Mouse (Mus musculus) forebrain, embryonic 15.5 days (tissue): Measurements from ENCODE around the gene Dio1. TPM values are rescaled to one million over a fixed set of nuclear protein-coding genes. Genes with fewer than 3 reads are reported as not detected.

Experiments used
- ATAC-seq: fragments of 200-750 bp; cut with Nextera tagmentation; replicated peaks from 2 replicates; pipeline ENCODE4 v1.8.0; 2017; ENCODE audit warnings: mild to moderate bottlenecking, moderate TSS enrichment, moderate library complexity
- H3K27ac ChIP-seq: fragments of 300-500 bp; sonication (generic); replicated peaks from 2 replicates; pipeline ENCODE4 v1.5.1; 2015; ENCODE audit warnings: mild to moderate bottlenecking, inconsistent platforms
- H3K27me3 ChIP-seq: fragments of 300-500 bp; sonication (generic); 2 replicates; pipeline ENCODE4 v1.6.1; 2015; ENCODE audit warnings: inconsistent platforms
- H3K36me3 ChIP-seq: fragments of 300-500 bp; sonication (generic); 2 replicates; pipeline ENCODE4 v1.6.1; 2015; ENCODE audit warnings: mild to moderate bottlenecking, inconsistent platforms
- H3K4me1 ChIP-seq: fragments of 300-500 bp; sonication (generic); 2 replicates; pipeline ENCODE4 v1.6.1; 2015; ENCODE audit warnings: inconsistent platforms
- H3K4me2 ChIP-seq: fragments of 300-500 bp; sonication (generic); replicated peaks from 2 replicates; pipeline ENCODE4 v1.6.1; 2015; ENCODE audit warnings: mild to moderate bottlenecking, inconsistent platforms
- H3K4me3 ChIP-seq: fragments of 300-500 bp; sonication (generic); 2 replicates; pipeline ENCODE4 v1.5.1; 2015; ENCODE audit warnings: mild to moderate bottlenecking, inconsistent platforms
- H3K9ac ChIP-seq: fragments of 300-500 bp; sonication (generic); replicated peaks from 2 replicates; pipeline ENCODE4 v1.6.1; 2015; ENCODE audit warnings: mild to moderate bottlenecking, inconsistent platforms
- H3K9me3 ChIP-seq: fragments of 300-500 bp; sonication (generic); 2 replicates; pipeline ENCODE4 v1.6.1; 2016; ENCODE audit warnings: inconsistent platforms
- WGBS: fragments of 180-500 bp; shearing (Covaris S2); methylation state at CpG from one replicate; pipeline ENCODE4 v1.1.7; 2015; ENCODE audit warnings: mixed read lengths; 5-methylcytosine and 5-hydroxymethylcytosine counted together
- polyA plus RNA-seq: library from polyadenylated mRNA; unstranded; fragments of >200 nt; fragmentation: Nextera tagmentation; extraction: Ambion mirVana; gene quantifications from 2 replicates; pipeline ENCODE4 v1.2.1, GENCODE M21; 2015

The Dio1 gene
- polyA plus RNA-seq, 1 experiment from 2014 or later: not detected

GRCm38 (mm10) chr4:107298071-107298606 lies 8.8 kb downstream of the Dio1 start:
- H3K27me3 ChIP-seq: no peaks in the 10 kb centered on the region
- no peak overlapping the region for H3K4me2 ChIP-seq
- no peak overlapping the region for H3K4me3 ChIP-seq
- no peak overlapping the region for H3K9ac ChIP-seq
- ATAC-seq: no peak
- no peak overlapping the region for H3K27ac ChIP-seq
- H3K4me1 ChIP-seq: no peaks in the 10 kb centered on the region
- no peaks in the 10 kb centered on the region for H3K36me3 ChIP-seq
- no peaks in the 10 kb centered on the region for H3K9me3 ChIP-seq
- WGBS: 85% methylated on average over 8 of the region's 8 CpGs

GRCm38 (mm10) chr4:107292273-107292662 lies 14.7 kb downstream of the Dio1 start:
- WGBS: 71% methylated on average over 4 of the region's 4 CpGs
- H3K9ac ChIP-seq: no peak overlapping the region
- H3K9me3 ChIP-seq: no peaks in the 10 kb centered on the region
- H3K36me3 ChIP-seq: no peaks in the 10 kb centered on the region
- H3K27me3 ChIP-seq: no peaks in the 10 kb centered on the region
- no peaks in the 10 kb centered on the region for H3K4me1 ChIP-seq
- ATAC-seq: no peak
- no peak overlapping the region for H3K4me2 ChIP-seq
- no peak overlapping the region for H3K4me3 ChIP-seq
- peak overlapping the region; percentile 35; the same call in 1 of the 2 replicates for H3K27ac ChIP-seq

GRCm38 (mm10) chr4:107291611-107292272 lies 15.2 kb downstream of the Dio1 start:
- 75% methylated on average over 7 of the region's 7 CpGs for WGBS
- H3K27ac ChIP-seq: peak overlapping the region; percentile 38; the same call in 1 of the 2 replicates

GRCm38 (mm10) chr4:107287517-107287916 lies 19.5 kb downstream of the Dio1 start:
- Histone ChIP-seq H3K9me3 (no peaks in the 10 kb centered on the region), H3K27me3 (no peaks in the 10 kb centered on the region), H3K9ac (no peak overlapping the region), H3K4me2 (no peak overlapping the region), H3K4me3 (no peak overlapping the region), H3K27ac (no peak overlapping the region), H3K4me1 (no peaks in the 10 kb centered on the region), H3K36me3 (no peaks in the 10 kb centered on the region)
- 77% methylated on average over 2 of the region's 2 CpGs for WGBS
- no peak for ATAC-seq

More at GRCm38 (mm10) chr4:107291611-107292272, 15.2 kb downstream of the Dio1 start:
- H3K36me3 ChIP-seq: no peaks in the 10 kb centered on the region
- H3K9ac ChIP-seq: no peak overlapping the region
- no peaks in the 10 kb centered on the region for H3K27me3 ChIP-seq
- H3K4me1 ChIP-seq: no peaks in the 10 kb centered on the region
- no peaks in the 10 kb centered on the region for H3K9me3 ChIP-seq
- ATAC-seq: no peak
- no peak overlapping the region for H3K4me2 ChIP-seq
- H3K4me3 ChIP-seq: no peak overlapping the region

- no peak overlapping the region for H3K4me3 ChIP-seq
- no peak for ATAC-seq
- WGBS: 92% methylated on average over 8 of the region's 8 CpGs
- no peaks in the 10 kb centered on the region for H3K4me1 ChIP-seq
- H3K27me3 ChIP-seq: no peaks in the 10 kb centered on the region
- H3K9ac ChIP-seq: no peak overlapping the region
- no peaks in the 10 kb centered on the region for H3K9me3 ChIP-seq
- H3K27ac ChIP-seq: no peak overlapping the region
- H3K36me3 ChIP-seq: no peaks in the 10 kb centered on the region
- H3K4me2 ChIP-seq: no peak overlapping the region
These were observed 20.6 kb downstream of the Dio1 start for GRCm38 (mm10) chr4:107286386-107286785.

- WGBS: 83% methylated on average over 3 of the region's 3 CpGs
- H3K4me2 ChIP-seq: no peak overlapping the region
- no peaks in the 10 kb centered on the region for H3K4me1 ChIP-seq
- H3K9me3 ChIP-seq: no peaks in the 10 kb centered on the region
- H3K27ac ChIP-seq: no peak overlapping the region
- no peak overlapping the region for H3K4me3 ChIP-seq
- H3K27me3 ChIP-seq: no peaks in the 10 kb centered on the region
- H3K36me3 ChIP-seq: 0 out of 2 replicates have a peak, but pooled peaks cover 7% of the 10 kb centered on the region
- H3K9ac ChIP-seq: no peak overlapping the region
- no peak for ATAC-seq
These were observed 21.3 kb downstream of the Dio1 start for GRCm38 (mm10) chr4:107285446-107286200.

- Histone ChIP-seq H3K27me3 (no peaks in the 10 kb centered on the region), H3K4me2 (no peak overlapping the region), H3K9me3 (no peaks in the 10 kb centered on the region), H3K9ac (no peak overlapping the region), H3K4me1 (peaks cover 6% of the 10 kb centered on the region), H3K27ac (no peak overlapping the region), H3K4me3 (no peak overlapping the region), H3K36me3 (0 out of 2 replicates have a peak, but pooled peaks cover 8% of the 10 kb centered on the region)
- WGBS: 88% methylated on average over 7 of the region's 7 CpGs
- ATAC-seq: no peak
These were observed 26.0 kb downstream of the Dio1 start for GRCm38 (mm10) chr4:107280843-107281475.

GRCm38 (mm10) chr4:107278188-107278707 lies 28.7 kb downstream of the Dio1 start:
- H3K36me3 ChIP-seq: 0 out of 2 replicates have a peak, but pooled peaks cover 8% of the 10 kb centered on the region
- no peak overlapping the region for H3K27ac ChIP-seq
- H3K9ac ChIP-seq: no peak overlapping the region
- no peak overlapping the region for H3K4me3 ChIP-seq
- no peaks in the 10 kb centered on the region for H3K27me3 ChIP-seq
- WGBS: 7% methylated on average over 8 of the region's 8 CpGs
- H3K9me3 ChIP-seq: no peaks in the 10 kb centered on the region
- ATAC-seq: no peak
- H3K4me2 ChIP-seq: no peak overlapping the region
- peaks cover 6% of the 10 kb centered on the region for H3K4me1 ChIP-seq

GRCm38 (mm10) chr4:107274511-107274910 lies 32.5 kb downstream of the Dio1 start:
- H3K4me2 ChIP-seq: no peak overlapping the region
- WGBS: 83% methylated on average over 5 of the region's 5 CpGs
- H3K4me3 ChIP-seq: no peak overlapping the region
- H3K9ac ChIP-seq: no peak overlapping the region
- H3K9me3 ChIP-seq: no peaks in the 10 kb centered on the region
- H3K4me1 ChIP-seq: peaks cover 6% of the 10 kb centered on the region
- H3K27ac ChIP-seq: no peak overlapping the region
- ATAC-seq: no peak
- H3K36me3 ChIP-seq: 0 out of 2 replicates have a peak, but pooled peaks cover 3% of the 10 kb centered on the region
- no peaks in the 10 kb centered on the region for H3K27me3 ChIP-seq

GRCm38 (mm10) chr4:107273683-107274082 lies 33.3 kb downstream of the Dio1 start:
- WGBS: 73% methylated on average over 4 of the region's 4 CpGs
- Histone ChIP-seq H3K27ac (no peak overlapping the region), H3K4me2 (no peak overlapping the region), H3K4me1 (peaks cover 6% of the 10 kb centered on the region), H3K4me3 (no peak overlapping the region), H3K27me3 (no peaks in the 10 kb centered on the region), H3K9ac (no peak overlapping the region), H3K9me3 (no peaks in the 10 kb centered on the region), H3K36me3 (0 out of 2 replicates have a peak, but pooled peaks cover 3% of the 10 kb centered on the region)
- ATAC-seq: no peak

- H3K27ac ChIP-seq: no peak overlapping the region
- H3K9me3 ChIP-seq: no peaks in the 10 kb centered on the region; the same call in 1 of the 2 replicates
- WGBS: 77% methylated on average over 4 of the region's 4 CpGs
- no peak overlapping the region for H3K9ac ChIP-seq
- no peak overlapping the region for H3K4me3 ChIP-seq
- H3K4me1 ChIP-seq: no peaks in the 10 kb centered on the region
- H3K36me3 ChIP-seq: peaks cover 7% of the 10 kb centered on the region
- no peak overlapping the region for H3K4me2 ChIP-seq
- ATAC-seq: no peak
- no peaks in the 10 kb centered on the region for H3K27me3 ChIP-seq
These were observed 47.0 kb downstream of the Dio1 start for GRCm38 (mm10) chr4:107260001-107260400.
